Mouse (Mus musculus) midbrain, postnatal 0 days (tissue): Measurements from ENCODE around the gene Prkce. TPM values are rescaled to one million over a fixed set of nuclear protein-coding genes. Genes with fewer than 3 reads are reported as not detected.

ENCODE experiments used
- ATAC-seq: fragments of 200-750 bp; cut with Nextera tagmentation; 2 replicates; pipeline ENCODE4 v1.8.0; 2017; ENCODE audit warnings: moderate number of reproducible peaks, mild to moderate bottlenecking, moderate TSS enrichment, moderate library complexity; ENCODE audit not compliant: low FRiP score
- DNase-seq: peaks from one replicate; pipeline ENCODE4 v3.0.0-alpha.2; 2015; ENCODE audit warnings: low spot score
- H3K27ac ChIP-seq: fragments of 300-500 bp; sonication (generic); 2 replicates; pipeline ENCODE4 v1.5.1; 2014; ENCODE audit warnings: low read depth, mild to moderate bottlenecking, low read length, mixed read lengths
- H3K27me3 ChIP-seq: fragments of 300-500 bp; sonication (generic); 2 replicates; pipeline ENCODE4 v1.6.1; 2014; ENCODE audit warnings: low read length, control low read depth, mixed read lengths; ENCODE audit not compliant: insufficient read depth
- H3K36me3 ChIP-seq: fragments of 300-500 bp; sonication (generic); 2 replicates; pipeline ENCODE4 v1.6.1; 2014; ENCODE audit warnings: low read length, control low read depth, mixed read lengths; ENCODE audit not compliant: insufficient read depth
- H3K4me1 ChIP-seq: fragments of 300-500 bp; sonication (generic); 2 replicates; pipeline ENCODE4 v1.6.1; 2014; ENCODE audit warnings: mild to moderate bottlenecking, control low read depth, antibody characterized with exemption, low read length, mixed read lengths; ENCODE audit not compliant: insufficient read depth
- H3K4me2 ChIP-seq: fragments of 300-500 bp; sonication (generic); 2 replicates; pipeline ENCODE4 v1.6.1; 2014; ENCODE audit warnings: low read depth, mild to moderate bottlenecking, low read length, mixed read lengths; ENCODE audit not compliant: poor library complexity, severe bottlenecking
- H3K4me3 ChIP-seq: fragments of 300-500 bp; sonication (generic); 2 replicates; pipeline ENCODE4 v1.5.1; 2014; ENCODE audit warnings: low read depth, mild to moderate bottlenecking, low read length, moderate library complexity
- H3K9ac ChIP-seq: fragments of 300-500 bp; sonication (generic); replicated peaks from 2 replicates; pipeline ENCODE4 v1.6.1; 2014; ENCODE audit warnings: mild to moderate bottlenecking, low read length, moderate library complexity, mixed read lengths; ENCODE audit not compliant: poor library complexity, severe bottlenecking
- H3K9me3 ChIP-seq: fragments of 300-500 bp; sonication (generic); 2 replicates; pipeline ENCODE4 v1.6.1; 2016; ENCODE audit warnings: low read length, control low read depth
- CTCF ChIP-seq: IDR thresholded peaks from 2 replicates; pipeline ENCODE4 v1.5.1; 2016; ENCODE audit warnings: antibody characterized with exemption, mild to moderate bottlenecking
- WGBS: fragments of 180-500 bp; shearing (Covaris S2); extraction: QIAGEN DNeasy Blood & Tissue Kit; methylation state at CpG from one replicate; pipeline ENCODE4 v1.1.7; 2014; 5-methylcytosine and 5-hydroxymethylcytosine counted together
- polyA plus RNA-seq: library from polyadenylated mRNA; unstranded; fragments of >200 nt; fragmentation: Nextera tagmentation; extraction: Ambion mirVana; gene quantifications from 2 replicates; pipeline ENCODE4 v1.2.1, GENCODE M21; 2015
- total RNA-seq: library from RNA; depleted of rRNA; stranded (reverse); fragments of >200 nt; gene quantifications from 2 replicates; pipeline ENCODE4 v1.2.3, GENCODE M21; 2014

Prkce gene
- total and polyA plus RNA-seq, 2 experiments from 2014 or later, result 61.0 to 64.5 TPM

- no peaks in the 10 kb centered on the region for H3K36me3 ChIP-seq
- no peaks in the 10 kb centered on the region for H3K4me1 ChIP-seq
- no peak for ATAC-seq
- H3K27ac ChIP-seq, result no peak overlapping the region
- H3K9me3 ChIP-seq, result no peaks in the 10 kb centered on the region
- no peak for DNase-seq
- no peak overlapping the region for H3K4me2 ChIP-seq
- H3K27me3 ChIP-seq, result no peaks in the 10 kb centered on the region
- no peak for TF ChIP-seq CTCF
- no peak overlapping the region for H3K4me3 ChIP-seq
- H3K9ac ChIP-seq, result no peak overlapping the region
- 87% methylated on average over 7 of the region's 7 CpGs for WGBS
These were observed 157.2 kb downstream of the Prkce start for GRCm38 (mm10) chr17:86324756-86325155.

- H3K9ac ChIP-seq, result no peak overlapping the region
- ATAC-seq (no peak), DNase-seq (no peak)
- no peak overlapping the region for H3K27ac ChIP-seq
- WGBS, result 86% methylated on average over 10 of the region's 10 CpGs
- no peak for TF ChIP-seq CTCF
- no peak overlapping the region for H3K4me3 ChIP-seq
- H3K36me3 ChIP-seq, result no peaks in the 10 kb centered on the region
- no peaks in the 10 kb centered on the region for H3K27me3 ChIP-seq
- no peak overlapping the region for H3K4me2 ChIP-seq
- H3K4me1 ChIP-seq, result no peaks in the 10 kb centered on the region
- no peaks in the 10 kb centered on the region for H3K9me3 ChIP-seq
These were observed 157.7 kb downstream of the Prkce start for GRCm38 (mm10) chr17:86325317-86325716.

- H3K4me2 ChIP-seq, result no peak overlapping the region
- no peak overlapping the region for H3K4me3 ChIP-seq
- H3K9ac ChIP-seq, result no peak overlapping the region
- no peak for ATAC-seq
- WGBS, result 85% methylated on average over 4 of the region's 4 CpGs
- DNase-seq, result no peak
- no peaks in the 10 kb centered on the region for H3K9me3 ChIP-seq
- peaks cover 5% of the 10 kb centered on the region; the same call in 1 of the 2 replicates for H3K4me1 ChIP-seq
- no peak for TF ChIP-seq CTCF
- H3K36me3 ChIP-seq, result no peaks in the 10 kb centered on the region
- H3K27ac ChIP-seq, result no peak overlapping the region
- H3K27me3 ChIP-seq, result no peaks in the 10 kb centered on the region
These were observed 160.4 kb downstream of the Prkce start for GRCm38 (mm10) chr17:86327958-86328357.

GRCm38 (mm10) chr17:86329273-86330075 is 161.9 kb downstream of the Prkce start:
- Histone ChIP-seq H3K4me3 (no peak overlapping the region), H3K9me3 (no peaks in the 10 kb centered on the region), H3K4me2 (no peak overlapping the region; the same call in 1 of the 2 replicates), H3K27me3 (no peaks in the 10 kb centered on the region), H3K36me3 (no peaks in the 10 kb centered on the region), H3K4me1 (peaks cover 5% of the 10 kb centered on the region; the same call in 1 of the 2 replicates), H3K9ac (no peak overlapping the region), H3K27ac (0 out of 2 replicates have a peak overlapping the region, but pooled peaks have one; percentile 12)
- WGBS, result 35% methylated on average over 16 of the region's 16 CpGs
- no peak for DNase-seq
- ATAC-seq, result no peak
- no peak for TF ChIP-seq CTCF

- H3K9me3 ChIP-seq, result no peaks in the 10 kb centered on the region
- no peak overlapping the region for H3K4me3 ChIP-seq
- H3K4me1 ChIP-seq, result peaks cover 5% of the 10 kb centered on the region; the same call in 1 of the 2 replicates
- no peak overlapping the region for H3K27ac ChIP-seq
- peak; percentile 39; the same call in 1 of the 2 replicates for ATAC-seq
- 52% methylated on average over 16 of the region's 16 CpGs for WGBS
- DNase-seq, result no peak
- no peaks in the 10 kb centered on the region for H3K36me3 ChIP-seq
- TF ChIP-seq CTCF, result no peak
- no peaks in the 10 kb centered on the region for H3K27me3 ChIP-seq
- H3K4me2 ChIP-seq, result no peak overlapping the region
- H3K9ac ChIP-seq, result no peak overlapping the region
These were observed 162.7 kb downstream of the Prkce start for GRCm38 (mm10) chr17:86330076-86330955.

GRCm38 (mm10) chr17:86331835-86332234 is 164.2 kb downstream of the Prkce start:
- H3K27me3 ChIP-seq, result no peaks in the 10 kb centered on the region
- H3K9me3 ChIP-seq, result no peaks in the 10 kb centered on the region
- no peak overlapping the region for H3K4me3 ChIP-seq
- 73% methylated on average over 8 of the region's 8 CpGs for WGBS
- no peak for DNase-seq
- peaks cover 5% of the 10 kb centered on the region; the same call in 1 of the 2 replicates for H3K4me1 ChIP-seq
- H3K36me3 ChIP-seq, result no peaks in the 10 kb centered on the region
- no peak for ATAC-seq
- no peak overlapping the region for H3K27ac ChIP-seq
- no peak overlapping the region for H3K4me2 ChIP-seq
- no peak for TF ChIP-seq CTCF
- H3K9ac ChIP-seq, result no peak overlapping the region
